Mouse (Mus musculus) kidney, postnatal 36 days (tissue): ENCODE data around the gene Pde1a.
"Not testable (repeated sequence)": the region's sequence is repeated elsewhere in the genome, so short reads cannot be mapped to it uniquely, and the experiment has no call there.

Source experiments
- DNase-seq, 2 experiments: peaks; one replicate each; pipeline ENCODE4 v3.0.0; 2021 to 2022; ENCODE audit warnings: mixed read lengths in 2 of 2

Pde1a gene

DNA sequence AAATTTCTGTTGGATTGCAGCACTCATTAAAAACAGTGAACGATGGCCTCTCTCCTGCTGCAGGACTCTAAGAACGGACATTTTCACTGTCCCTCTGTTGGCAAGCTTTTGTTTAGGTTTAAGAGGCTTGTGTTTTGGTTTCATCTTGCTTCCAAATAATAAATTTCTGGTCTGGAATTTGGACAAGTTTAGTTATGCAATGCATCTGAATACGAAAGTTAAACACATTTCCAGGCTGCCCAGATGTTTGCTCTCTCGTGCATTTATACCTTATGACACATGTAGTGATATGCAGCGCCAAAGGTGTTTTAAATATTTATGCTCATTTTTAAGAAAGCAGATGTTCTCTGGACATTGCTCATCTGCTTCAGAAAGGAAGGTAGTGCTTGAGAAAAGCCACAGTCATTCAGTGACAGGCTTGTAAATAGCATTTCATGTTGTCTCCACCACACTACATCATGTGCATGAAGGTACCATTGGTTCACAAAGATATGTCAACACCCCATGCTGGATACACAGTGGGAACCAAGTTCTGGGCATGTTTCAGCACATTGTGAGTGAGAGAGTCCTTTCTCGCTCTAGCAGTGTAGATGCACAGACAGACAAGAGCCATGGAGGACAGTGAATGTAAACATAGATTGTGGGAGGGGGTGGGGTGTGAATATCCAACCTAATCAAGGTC is 171.5 kb downstream of the Pde1a start:
- no peak for DNase-seq

DNA sequence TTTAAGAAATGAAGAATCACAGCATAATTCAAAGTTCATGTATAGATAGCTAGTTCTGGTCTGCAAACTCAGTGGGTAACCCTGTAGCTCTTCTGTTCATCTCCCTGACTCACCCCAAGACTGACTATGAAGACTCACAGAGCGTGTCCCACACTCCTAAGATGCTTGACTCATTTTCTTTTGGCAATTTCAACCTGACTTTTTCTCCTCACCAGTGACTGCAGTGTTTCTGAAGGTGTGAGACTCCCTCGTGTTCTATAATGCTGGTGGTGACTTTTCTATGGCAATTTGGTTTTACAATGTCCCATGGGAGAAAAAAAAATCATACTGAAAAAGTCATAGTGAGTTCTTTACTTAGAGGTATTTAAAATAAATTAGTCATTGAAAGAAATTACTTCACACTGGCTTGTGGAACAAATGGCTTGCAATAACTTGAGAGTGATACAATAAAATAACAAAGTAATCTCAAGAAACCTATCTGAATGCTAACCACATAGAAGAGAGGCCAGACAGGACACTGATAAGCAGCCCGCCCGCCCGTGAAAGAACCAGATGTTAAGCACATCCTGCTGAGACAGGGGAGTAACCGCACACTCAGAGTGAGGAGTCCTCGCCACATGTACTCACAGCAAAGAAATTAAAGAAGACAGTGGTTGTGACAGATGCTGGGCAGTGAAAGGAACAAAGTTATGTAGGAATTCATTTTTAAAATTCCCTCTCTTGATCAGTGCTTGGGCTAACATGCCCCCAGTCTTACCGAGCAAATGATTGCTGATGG is 183.2 kb downstream of the Pde1a start:
- DNase-seq: no peak

- no peak for DNase-seq
Measured at GRCm38 (mm10) chr2:79934660-79935059, 194.6 kb downstream of the Pde1a start.

- no peak for DNase-seq
Measured at GRCm38 (mm10) chr2:79922356-79922755, 206.9 kb downstream of the Pde1a start.

DNA sequence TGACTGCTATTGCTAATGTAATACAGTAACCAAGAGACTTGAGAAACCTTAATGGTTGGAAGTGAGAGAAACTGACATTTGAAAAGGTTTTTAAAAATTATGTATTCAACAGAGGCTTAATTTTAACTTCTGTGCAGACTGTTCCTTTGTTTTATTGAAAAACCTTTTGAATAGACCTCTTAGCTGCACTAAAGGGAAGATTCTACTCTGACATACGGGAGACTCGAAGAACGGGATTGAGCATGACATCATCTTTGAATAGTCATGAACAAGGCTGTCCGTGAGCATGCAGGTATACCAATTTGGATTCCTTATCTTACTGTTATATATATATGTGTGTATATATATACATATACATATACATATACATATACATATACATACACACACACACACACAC is 207.9 kb downstream of the Pde1a start:
- DNase-seq: no peak

- no peak for DNase-seq
Measured at GRCm38 (mm10) chr2:79920438-79920837, 208.8 kb downstream of the Pde1a start.

- DNase-seq: no peak
Measured at GRCm38 (mm10) chr2:79901841-79902510, 227.3 kb downstream of the Pde1a start.

DNA sequence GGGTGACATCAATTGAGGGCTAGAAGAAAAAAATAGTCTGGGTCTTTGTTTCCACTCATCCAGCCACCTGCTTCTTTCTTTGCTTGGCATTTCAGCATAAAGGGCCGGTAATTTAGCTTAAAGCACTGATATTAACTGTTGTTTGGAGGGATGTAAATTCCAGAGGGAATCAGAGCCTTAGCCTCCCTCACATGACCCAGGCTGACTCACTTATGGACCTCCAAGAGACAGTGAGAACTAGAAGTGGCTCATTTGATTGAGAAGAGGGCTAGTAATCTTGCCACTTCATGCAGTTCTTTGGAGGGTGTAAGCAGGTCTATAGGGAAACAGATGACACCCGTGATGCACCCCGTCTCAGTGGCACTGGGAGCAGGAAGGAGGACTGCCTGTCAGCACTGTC is 230.7 kb downstream of the Pde1a start:
- no peak for DNase-seq

DNA sequence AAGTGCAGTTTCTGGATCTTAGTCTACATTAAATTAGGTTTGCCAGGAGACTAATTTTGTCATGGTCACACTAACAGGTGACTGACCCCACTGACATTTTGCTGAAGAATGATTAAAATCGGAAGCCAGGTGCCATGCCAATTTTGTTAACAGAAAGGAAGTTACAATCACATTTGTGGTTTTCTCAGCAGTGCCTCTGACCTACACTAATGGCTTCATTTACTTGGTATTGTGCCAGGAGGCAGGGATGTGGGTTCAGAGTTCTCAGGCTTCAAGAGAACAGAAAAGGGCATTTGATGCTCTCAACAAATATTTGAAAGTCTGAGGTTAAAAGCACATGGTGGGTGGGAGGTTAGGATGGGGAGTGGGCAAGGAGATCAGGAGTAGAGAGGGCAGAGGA is 236.4 kb downstream of the Pde1a start:
- no peak for DNase-seq

DNA sequence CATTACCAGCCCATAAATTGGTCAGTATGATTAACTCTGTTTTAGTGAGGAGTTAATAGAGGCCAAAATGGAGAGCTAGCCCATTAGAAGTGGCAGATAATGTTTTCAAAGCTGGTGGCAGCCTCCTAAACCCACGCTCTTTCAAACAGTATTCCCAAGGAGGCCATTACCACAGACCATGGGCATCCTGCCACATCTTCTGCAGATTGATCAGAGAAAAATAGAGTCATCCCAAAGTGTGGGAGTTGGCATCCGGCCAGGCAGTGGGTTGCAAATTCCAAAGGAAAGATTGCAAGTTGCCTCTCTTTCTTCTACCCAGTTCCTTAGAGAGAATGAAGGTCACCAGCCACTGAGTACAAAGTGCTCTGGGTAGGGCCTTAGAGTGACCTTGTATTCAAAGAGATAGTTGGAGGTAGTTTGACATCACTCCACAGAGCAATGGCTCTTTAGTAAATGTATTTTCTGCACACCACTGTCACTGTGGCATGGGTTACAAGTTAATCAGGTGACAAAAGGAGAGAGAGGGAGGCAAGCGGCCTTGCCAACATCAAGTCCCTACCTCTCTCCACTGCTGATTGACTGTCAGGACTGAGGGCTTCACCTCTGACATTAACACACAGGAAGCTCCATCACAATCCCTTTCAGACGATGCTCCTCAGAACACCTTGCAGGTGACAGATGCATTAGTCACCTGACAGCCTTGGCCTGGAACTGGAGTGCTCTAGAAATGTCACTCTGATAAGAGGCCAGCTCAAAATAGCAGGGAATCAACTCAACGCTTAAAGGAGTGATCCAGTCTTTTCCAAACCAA is 237.3 kb downstream of the Pde1a start:
- no peak for DNase-seq

GRCm38 (mm10) chr2:79890726-79891125 is 238.5 kb downstream of the Pde1a start:
- no peak for DNase-seq

DNA sequence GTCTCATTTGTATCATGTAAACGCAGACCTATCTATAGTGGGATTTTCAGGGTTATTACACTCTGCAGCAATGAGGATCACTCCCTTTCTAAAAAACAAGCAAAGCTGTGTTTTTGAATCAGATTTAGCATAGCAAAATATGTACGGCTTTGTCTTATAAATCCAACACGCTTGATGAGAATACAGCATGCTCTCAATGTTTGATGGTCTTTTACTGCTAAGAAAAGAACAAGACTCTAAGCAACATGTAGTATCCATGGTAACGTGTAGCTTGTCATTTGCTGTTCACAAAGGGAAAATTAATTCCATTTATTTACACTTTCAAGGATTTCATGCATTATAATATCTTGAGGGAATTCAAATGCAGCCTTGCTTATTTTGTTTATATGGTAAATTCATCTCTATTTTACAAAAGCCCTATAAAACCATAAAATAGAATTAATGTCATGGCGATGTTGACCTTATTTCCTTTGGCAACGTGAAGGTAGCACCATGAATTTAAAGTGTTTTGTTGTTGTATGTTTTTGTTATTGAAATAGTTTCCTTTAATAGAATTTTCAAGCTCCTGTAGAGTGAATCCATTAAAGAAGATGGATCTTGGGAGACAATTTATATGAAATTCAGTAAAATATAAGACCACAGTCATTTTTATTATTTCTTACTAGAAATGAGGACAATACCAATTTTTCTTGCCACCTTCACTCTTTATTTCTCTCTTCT is 245.5 kb downstream of the Pde1a start:
- no peak for DNase-seq

DNA sequence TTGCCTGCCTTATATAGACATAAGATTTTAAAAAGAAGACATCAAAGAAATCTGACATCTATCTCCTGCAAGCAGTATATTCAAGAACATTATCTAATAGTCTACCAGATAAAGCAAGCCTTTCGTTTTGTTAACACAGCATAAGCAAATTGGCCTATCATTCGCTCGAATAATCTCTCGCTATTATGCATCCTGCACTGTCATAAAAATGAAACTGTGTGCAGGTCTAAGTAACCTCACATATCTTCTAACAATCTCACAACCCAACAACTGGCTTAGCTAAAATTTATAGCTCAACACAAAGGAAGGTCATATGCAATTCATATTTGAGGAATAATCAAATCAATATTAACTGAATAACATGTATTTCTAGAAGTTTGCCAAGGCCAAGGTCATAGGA is 246.0 kb downstream of the Pde1a start:
- no peak for DNase-seq

GRCm38 (mm10) chr2:79865275-79865999 is 263.8 kb downstream of the Pde1a start:
- DNase-seq: peak; percentile 4 to 48

GRCm38 (mm10) chr2:79856874-79857273 is 272.4 kb downstream of the Pde1a start:
- DNase-seq: no peak

DNA sequence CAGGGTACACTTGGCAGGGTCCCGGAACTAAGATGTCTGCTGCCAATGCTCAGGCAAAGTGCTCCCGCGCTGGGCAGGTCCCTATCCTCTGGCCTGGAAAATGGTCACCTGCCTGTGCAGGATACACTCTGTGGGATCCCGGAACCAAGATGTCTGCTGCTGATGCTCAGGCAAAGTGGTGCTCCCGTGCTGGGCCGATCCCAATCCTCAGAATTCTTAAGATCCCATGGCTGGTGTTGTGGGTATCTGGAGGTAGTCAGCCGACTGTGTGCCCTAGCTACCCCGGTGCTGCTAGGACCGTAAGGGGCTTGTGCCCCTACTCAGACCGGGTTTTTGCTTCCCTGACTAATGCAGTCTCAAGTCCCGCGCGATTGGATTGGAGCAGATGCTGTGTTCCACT is 281.9 kb downstream of the Pde1a start:
- DNase-seq: not testable (repeated sequence)

DNA sequence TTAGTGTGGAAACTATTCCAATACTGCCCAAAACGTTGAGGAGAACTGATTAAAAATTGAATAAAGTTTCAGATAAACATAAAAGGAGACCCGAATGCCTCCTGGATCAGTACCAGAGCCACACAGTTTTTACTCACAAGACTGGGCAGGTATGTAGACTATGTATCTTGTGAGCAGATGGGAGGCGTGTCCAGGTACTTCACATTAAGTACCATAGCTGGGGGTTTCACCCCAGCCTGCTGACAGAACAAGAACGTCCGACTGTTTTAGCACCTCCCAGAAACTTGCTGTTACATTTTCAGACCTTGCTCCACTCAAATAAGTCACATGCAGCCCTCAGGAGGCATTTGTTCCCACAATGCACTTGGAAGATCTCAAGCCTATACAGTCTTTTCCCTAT is 289.7 kb downstream of the Pde1a start:
- no peak for DNase-seq

- DNase-seq: no peak
Measured at GRCm38 (mm10) chr2:79839090-79839489, 290.2 kb downstream of the Pde1a start.

- no peak for DNase-seq
Measured at GRCm38 (mm10) chr2:79825853-79826252, 303.4 kb downstream of the Pde1a start.

GRCm38 (mm10) chr2:79819543-79819942 is 309.7 kb downstream of the Pde1a start:
- no peak for DNase-seq

GRCm38 (mm10) chr2:79815708-79816484 is 313.4 kb downstream of the Pde1a start:
- no peak for DNase-seq
